Mouse (Mus musculus): ENCODE measurements around the gene Nek6.

- no peak for TF ChIP-seq CTCF (IDR thresholded peaks at IDR 0.05; ENCODE audit: low read depth)
- no peak for TF ChIP-seq EP300 (IDR thresholded peaks at IDR 0.05; ENCODE audit: low read depth)
These were observed 109.6 kb downstream of the Nek6 start for GRCm38 (mm10) chr2:38621076-38621475.
